Mouse (Mus musculus) cortical plate, adult 2 months (tissue): ENCODE results near the gene Oasl2.

Source experiments
- CTCF ChIP-seq: fragments of 200-500 bp; IDR thresholded peaks from 2 replicates; pipeline ENCODE4 v1.5.1; 2011; ENCODE audit warnings: mild to moderate bottlenecking, control low read depth, low read length; ENCODE audit not compliant: insufficient read depth; ENCODE audit errors: extremely low read depth
- POLR2A ChIP-seq: fragments of 200-500 bp; IDR thresholded peaks from 2 replicates; pipeline ENCODE4 v1.6.1; 2011; ENCODE audit warnings: mild to moderate bottlenecking, low read length, control low read depth; ENCODE audit not compliant: insufficient read depth; ENCODE audit errors: extremely low read depth

GRCm38 (mm10) chr5:114933206-114933605 is 36.5 kb downstream of the Oasl2 start:
- no peak for TF ChIP-seq CTCF
- no peak for TF ChIP-seq POLR2A
